Mouse (Mus musculus) small intestine, adult 2 months (tissue): ENCODE data around the gene Gm19668. TPM values are rescaled to one million over a fixed set of nuclear protein-coding genes. Genes with fewer than 3 reads are reported as not detected.
"Not testable (repeated sequence)": the region's sequence is repeated elsewhere in the genome, so short reads cannot be mapped to it uniquely, and the experiment has no call there.

Source experiments
- H3K27ac ChIP-seq: fragments of 200-500 bp; 2 replicates; pipeline ENCODE4 v1.5.1; 2012; ENCODE audit warnings: low read depth, low read length, control low read depth, inconsistent platforms; ENCODE audit not compliant: insufficient read depth
- H3K27me3 ChIP-seq: fragments of 200-500 bp; 2 replicates; pipeline ENCODE4 v1.6.1; 2012; ENCODE audit warnings: mild to moderate bottlenecking, moderate library complexity, low read length, inconsistent platforms; ENCODE audit not compliant: control insufficient read depth, insufficient read depth
- H3K36me3 ChIP-seq: fragments of 200-500 bp; 2 replicates; pipeline ENCODE4 v1.6.1; 2012; ENCODE audit warnings: mild to moderate bottlenecking, low read length, control low read depth, inconsistent platforms; ENCODE audit not compliant: control insufficient read depth, insufficient read depth
- H3K4me1 ChIP-seq: fragments of 200-500 bp; 2 replicates; pipeline ENCODE4 v1.6.1; 2012; ENCODE audit warnings: low read length, inconsistent platforms, mixed read lengths; ENCODE audit not compliant: control insufficient read depth, insufficient read depth, insufficient read length
- H3K4me3 ChIP-seq: fragments of 200-500 bp; 2 replicates; pipeline ENCODE4 v1.5.1; 2012; ENCODE audit warnings: low read depth, mild to moderate bottlenecking, control low read depth, inconsistent platforms, low read length, moderate library complexity
- CTCF ChIP-seq: fragments of 200-500 bp; IDR thresholded peaks from 2 replicates; pipeline ENCODE4 v1.5.1; 2012; ENCODE audit warnings: low read depth, mild to moderate bottlenecking, control low read depth, inconsistent platforms, low read length, moderate library complexity, mixed read lengths; ENCODE audit not compliant: insufficient replicate concordance, insufficient read length; ENCODE audit errors: extremely low read depth
- POLR2A ChIP-seq: fragments of 200-500 bp; IDR thresholded peaks from 2 replicates; pipeline ENCODE4 v1.6.1; 2012; ENCODE audit warnings: low read depth, mild to moderate bottlenecking, control low read depth, inconsistent platforms, low read length, moderate library complexity
- WGBS: fragments of 180-500 bp; shearing (Covaris S2); methylation state at CpG from one replicate; pipeline ENCODE4 v1.1.7; 2018; 5-methylcytosine and 5-hydroxymethylcytosine counted together
- polyA plus RNA-seq: library from polyadenylated mRNA; depleted of rRNA; stranded (reverse); fragments of >200 nt; gene quantifications from 2 replicates; pipeline ENCODE4 v1.2.3, GENCODE M21; 2012

The Gm19668 gene
- polyA plus RNA-seq, 1 experiment = not detected

- Histone ChIP-seq H3K4me1 (peaks cover 3% of the 10 kb centered on the region; the same call in 1 of the 2 replicates), H3K4me3 (no peak overlapping the region), H3K36me3 (no peaks in the 10 kb centered on the region), H3K27ac (no peak overlapping the region), H3K27me3 (no peaks in the 10 kb centered on the region)
- WGBS = 50% methylated on average over 3 of the region's 3 CpGs
- TF ChIP-seq POLR2A = no peak
- TF ChIP-seq CTCF = no peak
Measured at GRCm38 (mm10) chr10:77797677-77798076, 1.3 kb downstream of the Gm19668 start.

GRCm38 (mm10) chr10:77794976-77795375 lies 4.0 kb downstream of the Gm19668 start, which contains the start of gene Gm9639:
Gene Gm9639 (minus strand): TSS chr10:77795076.
- 65% methylated on average over 2 of the region's 2 CpGs for WGBS
- TF ChIP-seq POLR2A = no peak
- TF ChIP-seq CTCF = no peak
- Histone ChIP-seq H3K27me3 (no peaks in the 10 kb centered on the region), H3K36me3 (no peaks in the 10 kb centered on the region), H3K4me1 (peaks cover 3% of the 10 kb centered on the region; the same call in 1 of the 2 replicates), H3K27ac (no peak within 1 kb of the TSS), H3K4me3 (no peak within 1 kb of the TSS)

- H3K4me1 ChIP-seq = no peaks in the 10 kb centered on the region
- H3K27me3 ChIP-seq = no peaks in the 10 kb centered on the region
- H3K36me3 ChIP-seq = no peaks in the 10 kb centered on the region
- TF ChIP-seq CTCF (no peak), POLR2A (no peak)
- no peak overlapping the region for H3K27ac ChIP-seq
- 74% methylated on average over 2 of the region's 2 CpGs for WGBS
- no peak overlapping the region for H3K4me3 ChIP-seq
Measured at GRCm38 (mm10) chr10:77788621-77789020, 10.3 kb downstream of the Gm19668 start.

GRCm38 (mm10) chr10:77787876-77788275 lies 11.1 kb downstream of the Gm19668 start, which contains the start of gene Gm7137:
Gene Gm7137 (minus strand): TSS chr10:77788200.
- H3K27me3 ChIP-seq = not testable (repeated sequence)
- WGBS = 60% methylated on average over 1 of the region's 1 CpGs

GRCm38 (mm10) chr10:77783396-77783795 lies 15.5 kb downstream of the Gm19668 start:
- H3K4me1 ChIP-seq, H3K4me3 ChIP-seq, H3K27me3 ChIP-seq, H3K36me3 ChIP-seq, H3K27ac ChIP-seq: not testable (repeated sequence)
- WGBS = 91% methylated on average over 2 of the region's 3 CpGs

More at GRCm38 (mm10) chr10:77787876-77788275, 11.1 kb downstream of the Gm19668 start, which contains the start of gene Gm7137:
- not testable (repeated sequence) for H3K27ac ChIP-seq, H3K4me3 ChIP-seq, H3K36me3 ChIP-seq, H3K4me1 ChIP-seq

GRCm38 (mm10) chr10:77782442-77782841 lies 16.5 kb downstream of the Gm19668 start, which contains the start of gene Gm3250:
Gene Gm3250 (minus strand): TSS chr10:77782542.
- not testable (repeated sequence) for H3K4me1 ChIP-seq, H3K36me3 ChIP-seq, H3K27me3 ChIP-seq, H3K4me3 ChIP-seq, H3K27ac ChIP-seq
- 50% methylated on average over 1 of the region's 1 CpGs for WGBS

GRCm38 (mm10) chr10:77776844-77777243 lies 22.1 kb downstream of the Gm19668 start, which contains the start of gene Gm7138:
Gene Gm7138 (minus strand): TSS chr10:77776944.
- H3K27ac ChIP-seq, H3K36me3 ChIP-seq, H3K4me1 ChIP-seq, H3K4me3 ChIP-seq, H3K27me3 ChIP-seq: not testable (repeated sequence)
- 20% methylated on average over 1 of the region's 1 CpGs for WGBS

GRCm38 (mm10) chr10:77772142-77772541 lies 26.8 kb downstream of the Gm19668 start:
- H3K36me3 ChIP-seq, H3K27ac ChIP-seq, H3K27me3 ChIP-seq, H3K4me1 ChIP-seq, H3K4me3 ChIP-seq: not testable (repeated sequence)
- 80% methylated on average over 3 of the region's 3 CpGs for WGBS

- not testable (repeated sequence) for H3K4me1 ChIP-seq, H3K27ac ChIP-seq, H3K4me3 ChIP-seq, H3K27me3 ChIP-seq, H3K36me3 ChIP-seq
- WGBS = no CpG with 5 or more reads among the region's 1 CpGs
Measured at GRCm38 (mm10) chr10:77771225-77771624, 27.7 kb downstream of the Gm19668 start, which contains the start of gene Gm3238. Gene Gm3238 (minus strand): TSS chr10:77771325.
